Mouse (Mus musculus) ES-E14 (cell line): Measurements from ENCODE around the gene Upk1a. TPM values are rescaled to one million over a fixed set of nuclear protein-coding genes. Genes with fewer than 3 reads are reported as not detected.

ENCODE experiments used
- DNase-seq: peaks from one replicate; pipeline ENCODE4 v3.0.0-alpha.2; 2013; ENCODE audit warnings: low read depth, low spot score
- H3K27ac ChIP-seq: 2 replicates; pipeline ENCODE4 v1.5.1; 2012; ENCODE audit warnings: low read depth, mild to moderate bottlenecking, low read length, moderate library complexity, mixed read lengths; ENCODE audit not compliant: poor library complexity, insufficient read depth, severe bottlenecking
- H3K36me3 ChIP-seq: 2 replicates; pipeline ENCODE4 v1.6.1; 2012; ENCODE audit warnings: mild to moderate bottlenecking, low read length, moderate library complexity, mixed read lengths; ENCODE audit not compliant: control insufficient read depth, poor library complexity, insufficient read depth, severe bottlenecking
- H3K4me1 ChIP-seq, 2 experiments: fragments of 150-350 bp in 1 of 2; sonication (generic) in 1 of 2; 2 replicates each; pipeline ENCODE4 v1.6.1; 2012; ENCODE audit warnings: low read length in 2 of 2, mild to moderate bottlenecking in 1 of 2, mixed read lengths in 1 of 2; ENCODE audit not compliant: control insufficient read depth in 2 of 2, insufficient read depth in 2 of 2, poor library complexity in 1 of 2
- H3K4me3 ChIP-seq, 2 experiments: fragments of 150-350 bp in 1 of 2; sonication (generic) in 1 of 2; 2 replicates each; pipeline ENCODE4 v1.5.1; 2012; ENCODE audit warnings: low read length in 2 of 2, low read depth in 1 of 2, mild to moderate bottlenecking in 1 of 2, mixed read lengths in 1 of 2; ENCODE audit not compliant: insufficient read depth in 1 of 2, poor library complexity in 1 of 2, severe bottlenecking in 1 of 2
- H3K9ac ChIP-seq: 2 replicates; pipeline ENCODE4 v1.6.1; 2012; ENCODE audit warnings: low read depth, mild to moderate bottlenecking, low read length, mixed read lengths; ENCODE audit not compliant: poor library complexity, insufficient read depth, severe bottlenecking
- H3K9me3 ChIP-seq: fragments of 150-350 bp; sonication (generic); 2 replicates; pipeline ENCODE4 v1.6.1; 2012; ENCODE audit warnings: low read depth, mild to moderate bottlenecking, low read length; ENCODE audit not compliant: control insufficient read depth, insufficient read depth
- CHD2 ChIP-seq: IDR thresholded peaks from 2 replicates; pipeline ENCODE4 v1.6.1; 2014; ENCODE audit warnings: mild to moderate bottlenecking, low read depth, low read length, inconsistent platforms
- HCFC1 ChIP-seq: IDR thresholded peaks from 2 replicates; pipeline ENCODE4 v1.6.1; 2012; ENCODE audit warnings: low read length, inconsistent platforms, borderline replicate concordance; ENCODE audit not compliant: insufficient read depth
- MAFK ChIP-seq: IDR thresholded peaks from 2 replicates; pipeline ENCODE4 v1.6.1; 2014; ENCODE audit warnings: mild to moderate bottlenecking, low read depth, low read length, inconsistent platforms; ENCODE audit not compliant: insufficient read depth
- ZC3H11A ChIP-seq: IDR thresholded peaks from 2 replicates; pipeline ENCODE4 v1.6.1; 2012; ENCODE audit warnings: low read depth, mild to moderate bottlenecking, inconsistent platforms, low read length, borderline replicate concordance
- ZNF384 ChIP-seq: IDR thresholded peaks from 2 replicates; pipeline ENCODE4 v1.6.1; 2012; ENCODE audit warnings: low read depth, low read length, inconsistent platforms
- in situ Hi-C, 2 experiments: fragments of 600-800 bp; cut with MboI; formaldehyde crosslinking; loops; one replicate each; pipeline ENCODE4 v1.15.1; 2025; ENCODE audit warnings: low sequenced_read_pairs in 2 of 2, inconsistent platforms in 1 of 2; ENCODE audit not compliant: unreplicated experiment in 2 of 2
- total RNA-seq: library from RNA; depleted of rRNA; stranded (reverse); fragments of 300-350 nt; gene quantifications from 2 replicates; pipeline ENCODE4 v1.2.3, GENCODE M21; 2012

The Upk1a gene
- total RNA-seq, 1 experiment, result 1.8 TPM

- peaks cover 14% of the 10 kb centered on the region for H3K36me3 ChIP-seq
- no peak overlapping the region for H3K4me3 ChIP-seq
- no peak overlapping the region for H3K9ac ChIP-seq
- no peak overlapping the region; the same call in 1 of the 2 replicates for H3K27ac ChIP-seq
- H3K4me1 ChIP-seq, result peaks cover 1 to 10% of the 10 kb centered on the region in 2 experiments; a peak in 2 of 4 replicates
- DNase-seq, result no peak
- no peaks in the 10 kb centered on the region for H3K9me3 ChIP-seq
- no peak for TF ChIP-seq ZC3H11A
- TF ChIP-seq MAFK, result no peak
- in situ Hi-C loops, result no loop called here
Observed at GRCm38 (mm10) chr7:30626647-30627046, 14.0 kb upstream of the Upk1a start.

GRCm38 (mm10) chr7:30625530-30626384, 13.1 kb upstream of the Upk1a start, which contains the start of gene Cox6b1:
Gene Cox6b1, minus strand, starts transcription at chr7:30626151.
- Histone ChIP-seq H3K9ac (peak within 1 kb of the TSS; percentile 94), H3K36me3 (peaks cover 17% of the 10 kb centered on the region), H3K4me1 (peaks cover 1 to 10% of the 10 kb centered on the region in 2 experiments; a peak in 2 of 4 replicates), H3K9me3 (no peaks in the 10 kb centered on the region), H3K27ac (peak within 1 kb of the TSS; percentile 75), H3K4me3 (peak within 1 kb of the TSS; percentile 92 to 98)
- TF ChIP-seq CHD2 (no peak), MAFK (no peak), HCFC1 (no peak), ZC3H11A (no peak), ZNF384 (no peak)
- in situ Hi-C loops, result no loop called here
- DNase-seq, result peak; percentile 87

- Histone ChIP-seq H3K4me3 (no peak overlapping the region), H3K36me3 (peaks cover 38% of the 10 kb centered on the region), H3K9ac (no peak overlapping the region), H3K4me1 (peaks cover 0 to 12% of the 10 kb centered on the region in 2 experiments; a peak in 2 of 4 replicates), H3K27ac (no peak overlapping the region), H3K9me3 (no peaks in the 10 kb centered on the region)
- in situ Hi-C loops, result no loop called here
- no peak for TF ChIP-seq CHD2
- TF ChIP-seq HCFC1, result no peak
- TF ChIP-seq ZNF384, result no peak
- TF ChIP-seq ZC3H11A, result peak; percentile 4; the same call in 1 of the 2 replicates
- TF ChIP-seq MAFK, result no peak
- DNase-seq, result no peak
Observed at GRCm38 (mm10) chr7:30619202-30619601, 6.6 kb upstream of the Upk1a start.

GRCm38 (mm10) chr7:30618658-30619057, 6.0 kb upstream of the Upk1a start:
- in situ Hi-C loops, result no loop called here
- no peak for DNase-seq
- no peak for TF ChIP-seq ZC3H11A
- TF ChIP-seq HCFC1, result no peak
- TF ChIP-seq MAFK, result no peak
- Histone ChIP-seq H3K9me3 (no peaks in the 10 kb centered on the region), H3K9ac (no peak overlapping the region), H3K27ac (no peak overlapping the region), H3K4me1 (peaks cover 0 to 12% of the 10 kb centered on the region in 2 experiments; a peak in 2 of 4 replicates), H3K36me3 (peaks cover 36% of the 10 kb centered on the region), H3K4me3 (no peak overlapping the region)
